Mouse (Mus musculus) 3134 (cell line): ENCODE data around the gene Cdc42se1.

Experiments used
- DNase-seq: peaks from one replicate; pipeline ENCODE4 v3.0.0-alpha.2; 2011; ENCODE audit warnings: low spot score; ENCODE audit not compliant: insufficient read length; ENCODE audit errors: extremely low read depth

Cdc42se1 gene

GRCm38 (mm10) chr3:95228148-95228893 is at the start of gene Cdc42se1:
TSS of gene Cdc42se1 (plus strand) at chr3:95228732.
- peak; percentile 89 for DNase-seq

DNA sequence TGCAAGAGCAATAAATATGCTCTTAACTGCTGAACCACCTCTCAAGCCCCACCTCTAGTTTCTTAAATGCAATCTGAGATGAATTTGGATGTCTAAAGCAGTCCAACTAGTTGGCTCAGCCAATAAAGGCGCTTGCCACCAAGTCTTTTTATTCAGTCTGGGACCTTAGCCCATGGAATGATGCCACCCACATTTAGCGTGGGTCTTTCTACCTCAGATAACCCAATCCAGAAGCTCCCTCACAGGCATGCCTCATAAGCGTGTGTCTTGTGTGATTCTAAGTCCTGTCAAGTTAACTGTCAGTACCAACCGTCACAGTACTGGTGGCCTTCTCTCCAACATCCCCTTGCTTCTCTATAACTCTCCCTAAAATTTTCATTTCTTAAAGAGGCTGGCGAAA is 49.6 kb upstream of the Cdc42se1 start:
- DNase-seq, result no peak

DNA sequence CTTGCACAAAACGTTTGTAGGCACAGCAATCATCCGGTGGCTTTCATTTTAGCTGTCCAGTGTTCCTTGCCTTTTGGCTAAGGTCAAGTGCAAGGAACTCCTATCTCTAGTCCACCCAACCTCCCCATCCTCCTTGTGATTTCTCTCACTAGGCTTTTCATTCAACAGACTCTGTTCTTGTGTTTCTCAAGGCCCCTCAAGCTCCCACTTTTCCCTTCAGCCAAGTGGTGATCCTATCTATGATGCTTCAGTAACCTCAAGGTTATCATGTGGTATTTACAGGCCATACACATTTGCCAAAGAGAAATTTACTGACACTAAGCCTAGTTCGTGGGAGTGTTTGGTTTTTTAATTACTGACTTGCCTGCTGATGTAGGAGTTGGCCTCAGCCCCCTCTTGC is 48.6 kb upstream of the Cdc42se1 start:
- no peak for DNase-seq

- no peak for DNase-seq
Observed at GRCm38 (mm10) chr3:95181841-95182240, 46.7 kb upstream of the Cdc42se1 start.

DNA sequence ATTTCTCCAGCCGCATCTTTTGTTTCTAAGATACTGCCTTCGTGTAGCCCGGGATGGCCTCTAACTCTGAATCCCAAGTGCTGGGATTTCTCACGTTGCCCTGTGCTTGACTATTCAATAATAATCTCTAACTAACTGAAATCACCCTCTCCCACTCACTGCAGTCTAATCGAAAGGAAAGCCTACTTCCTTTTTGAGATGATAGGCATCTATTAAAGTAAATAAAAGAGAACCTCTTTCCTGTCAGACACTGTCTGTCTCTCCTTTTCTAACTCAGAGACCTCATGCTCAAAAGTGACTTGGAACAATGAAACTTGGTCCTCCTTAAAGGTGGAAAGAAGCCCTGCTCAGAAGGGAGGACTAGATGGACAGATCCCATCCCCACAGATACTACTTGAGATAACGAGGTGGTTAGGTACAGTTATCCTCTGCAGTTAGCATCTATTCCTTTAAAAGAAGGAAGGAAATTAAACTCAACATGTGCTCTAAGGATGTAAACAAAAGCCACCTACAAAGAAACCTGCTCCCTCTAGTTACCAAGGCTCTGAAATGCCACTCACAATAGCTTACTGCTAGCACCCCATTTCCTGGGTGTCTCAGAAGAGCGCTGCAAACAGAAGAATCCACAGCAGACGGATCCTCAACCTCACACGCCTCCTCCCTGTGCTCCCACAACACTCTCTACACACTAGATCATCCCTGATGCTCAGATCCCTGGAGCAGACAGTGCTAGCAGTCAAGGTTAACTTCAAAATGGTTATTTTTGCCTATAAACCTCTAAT is 43.5 kb upstream of the Cdc42se1 start:
- no peak for DNase-seq

- DNase-seq, result no peak
Observed at GRCm38 (mm10) chr3:95186100-95186499, 42.4 kb upstream of the Cdc42se1 start.

DNA sequence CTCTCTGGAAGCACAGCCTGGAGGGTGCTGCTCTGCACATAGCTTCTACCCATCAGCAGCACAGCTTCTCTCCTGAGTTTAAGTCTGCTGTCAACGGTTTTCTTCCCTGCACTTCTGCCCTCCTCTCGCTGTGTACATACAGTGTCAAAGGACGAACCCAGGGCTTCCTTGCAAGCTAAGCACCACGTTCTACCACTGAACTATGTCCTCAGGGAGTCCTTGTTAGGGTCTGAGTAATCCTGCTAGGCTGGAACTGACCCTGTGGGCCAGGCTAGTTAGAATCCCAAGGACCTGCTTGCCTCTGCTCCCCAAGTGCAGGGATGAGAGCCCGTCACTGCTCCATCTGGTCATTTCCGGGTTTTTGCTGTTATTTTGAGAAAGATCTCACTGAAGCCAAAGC is 41.6 kb upstream of the Cdc42se1 start:
- no peak for DNase-seq

GRCm38 (mm10) chr3:95194721-95195135 is 33.8 kb upstream of the Cdc42se1 start:
- DNase-seq, result peak; percentile 62

DNA sequence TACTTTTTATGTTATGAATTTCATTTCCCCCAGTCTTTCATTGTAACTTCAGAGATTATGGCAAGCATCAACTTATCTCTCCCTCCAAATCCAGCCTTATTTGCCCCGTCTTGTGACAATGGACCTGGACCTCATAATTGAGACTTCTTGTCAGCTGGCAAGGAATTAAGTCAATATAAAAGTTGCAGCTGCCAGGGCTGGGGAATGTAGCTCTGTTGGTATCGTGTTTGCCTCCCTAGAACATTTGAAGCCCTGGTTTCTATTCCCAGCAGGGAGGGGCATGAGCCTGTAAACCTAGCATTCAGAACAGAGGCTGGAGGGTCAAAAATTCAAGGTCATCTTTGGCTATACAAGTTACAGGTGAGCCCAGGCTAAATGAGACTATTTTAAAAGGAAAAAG is 32.8 kb upstream of the Cdc42se1 start:
- no peak for DNase-seq

GRCm38 (mm10) chr3:95199101-95199500 is 29.4 kb upstream of the Cdc42se1 start:
- DNase-seq, result no peak

- DNase-seq, result no peak
Observed at GRCm38 (mm10) chr3:95200132-95200531, 28.4 kb upstream of the Cdc42se1 start.

GRCm38 (mm10) chr3:95200562-95200961 is 28.0 kb upstream of the Cdc42se1 start:
- DNase-seq, result no peak

DNA sequence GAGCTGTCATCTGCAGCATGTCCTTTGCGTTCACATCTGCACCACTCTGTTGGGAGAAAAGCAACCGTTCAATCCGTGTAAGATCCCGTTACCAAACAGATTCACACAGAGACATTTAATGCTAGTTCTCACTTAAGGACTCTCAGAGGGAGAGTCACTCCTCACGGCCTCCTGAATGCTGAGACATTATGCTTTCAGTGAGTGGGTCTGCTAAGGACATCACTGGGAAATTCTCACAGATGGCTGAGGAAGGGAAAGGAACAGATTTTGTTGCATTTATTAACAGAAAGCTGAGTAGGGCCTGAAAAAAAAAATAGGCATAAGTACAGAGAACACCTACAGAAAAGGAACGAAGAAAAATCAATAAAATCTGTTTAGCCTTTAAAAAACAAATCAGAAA is 24.7 kb upstream of the Cdc42se1 start:
- DNase-seq, result no peak

- DNase-seq, result no peak
Observed at GRCm38 (mm10) chr3:95208286-95208685, 20.2 kb upstream of the Cdc42se1 start.

DNA sequence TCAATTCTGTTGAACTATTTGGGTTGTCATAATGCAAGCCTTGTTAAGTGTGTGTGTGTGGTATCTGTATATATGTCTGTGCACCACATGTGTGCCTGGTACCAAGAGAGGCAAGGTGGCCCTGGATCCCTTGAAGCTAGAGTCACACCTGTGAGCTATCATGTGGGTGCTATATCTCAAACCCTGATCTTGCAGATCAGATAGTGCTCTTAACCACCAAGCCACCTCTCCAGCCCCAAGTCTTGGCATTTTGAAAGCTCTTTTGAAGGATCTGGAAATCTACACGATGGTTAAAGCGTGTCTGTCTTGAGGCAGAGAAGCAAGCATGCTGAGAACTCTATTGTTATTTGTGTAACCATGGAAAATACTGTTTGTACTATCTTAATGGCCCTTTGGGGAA is 17.9 kb upstream of the Cdc42se1 start:
- no peak for DNase-seq

GRCm38 (mm10) chr3:95212889-95213608 is 15.5 kb upstream of the Cdc42se1 start:
- DNase-seq, result peak; percentile 38

GRCm38 (mm10) chr3:95213609-95213975 is 14.9 kb upstream of the Cdc42se1 start:
- no peak for DNase-seq

GRCm38 (mm10) chr3:95216655-95217254 is 11.8 kb upstream of the Cdc42se1 start:
- DNase-seq, result no peak

- DNase-seq, result peak; percentile 94
Observed at GRCm38 (mm10) chr3:95217255-95218134, 11.0 kb upstream of the Cdc42se1 start, which contains the start of gene Gabpb2. TSS of gene Gabpb2 (minus strand) at chr3:95217916.
